Mouse (Mus musculus) kidney, postnatal 0 days (tissue): ENCODE results near the gene Vps37d. TPM values are rescaled to one million over a fixed set of nuclear protein-coding genes. Genes with fewer than 3 reads are reported as not detected.

Source experiments
- ATAC-seq: fragments of 200-750 bp; cut with Nextera tagmentation; replicated peaks from 2 replicates; pipeline ENCODE4 v1.8.0; 2017; ENCODE audit warnings: low read depth, moderate number of reproducible peaks, moderate TSS enrichment, moderate library complexity; ENCODE audit not compliant: low FRiP score
- DNase-seq: peaks from one replicate; pipeline ENCODE4 v3.0.0-alpha.2; 2016; ENCODE audit warnings: low spot score
- H3K27ac ChIP-seq: fragments of 300-500 bp; sonication (generic); 2 replicates; pipeline ENCODE4 v1.5.1; 2014; ENCODE audit warnings: mild to moderate bottlenecking
- H3K27me3 ChIP-seq: fragments of 300-500 bp; sonication (generic); 2 replicates; pipeline ENCODE4 v1.6.1; 2014; ENCODE audit warnings: low read length, mixed read lengths; ENCODE audit not compliant: insufficient read depth
- H3K36me3 ChIP-seq: fragments of 300-500 bp; sonication (generic); 2 replicates; pipeline ENCODE4 v1.6.1; 2014; ENCODE audit warnings: low read length, mixed read lengths; ENCODE audit not compliant: insufficient read depth
- H3K4me1 ChIP-seq: fragments of 300-500 bp; sonication (generic); replicated peaks from 2 replicates; pipeline ENCODE4 v1.6.1; 2014; ENCODE audit warnings: antibody characterized with exemption, low read length, mixed read lengths; ENCODE audit not compliant: insufficient read depth
- H3K4me2 ChIP-seq: fragments of 300-500 bp; sonication (generic); 2 replicates; pipeline ENCODE4 v1.6.1; 2014; ENCODE audit warnings: mild to moderate bottlenecking, low read length, moderate library complexity, mixed read lengths
- H3K4me3 ChIP-seq: fragments of 300-500 bp; sonication (generic); replicated peaks from 2 replicates; pipeline ENCODE4 v1.5.1; 2014; ENCODE audit warnings: low read depth, low read length
- H3K9ac ChIP-seq: fragments of 300-500 bp; sonication (generic); 2 replicates; pipeline ENCODE4 v1.6.1; 2014; ENCODE audit warnings: low read depth, low read length
- H3K9me3 ChIP-seq: fragments of 300-500 bp; sonication (generic); replicated peaks from 2 replicates; pipeline ENCODE4 v1.6.1; 2016; ENCODE audit warnings: low read length, inconsistent platforms, mixed read lengths
- CTCF ChIP-seq: IDR thresholded peaks from 2 replicates; pipeline ENCODE4 v1.5.1; 2016; ENCODE audit warnings: antibody characterized with exemption, low read depth, mild to moderate bottlenecking, moderate library complexity
- WGBS: fragments of 180-500 bp; shearing (Covaris S2); extraction: QIAGEN DNeasy Blood & Tissue Kit; methylation state at CpG from one replicate; pipeline ENCODE4 v1.1.7; 2014; 5-methylcytosine and 5-hydroxymethylcytosine counted together
- polyA plus RNA-seq: library from polyadenylated mRNA; unstranded; fragments of >200 nt; fragmentation: Nextera tagmentation; extraction: Ambion mirVana; gene quantifications from 2 replicates; pipeline ENCODE4 v1.2.1, GENCODE M21; 2015

Gene Vps37d
- polyA plus RNA-seq, 1 experiment from 2014 or later = 12.5 TPM

- 90% methylated on average over 12 of the region's 12 CpGs for WGBS
- no peak for ATAC-seq
- Histone ChIP-seq H3K27me3 (0 out of 2 replicates have a peak, but pooled peaks cover 5% of the 10 kb centered on the region), H3K9ac (no peak overlapping the region), H3K27ac (no peak overlapping the region), H3K36me3 (no peaks in the 10 kb centered on the region), H3K9me3 (no peaks in the 10 kb centered on the region), H3K4me1 (no peaks in the 10 kb centered on the region), H3K4me2 (no peak overlapping the region), H3K4me3 (no peak overlapping the region)
- no peak for DNase-seq
- TF ChIP-seq CTCF = no peak
Observed at GRCm38 (mm10) chr5:135113782-135114181, 35.7 kb upstream of the Vps37d start.

DNA sequence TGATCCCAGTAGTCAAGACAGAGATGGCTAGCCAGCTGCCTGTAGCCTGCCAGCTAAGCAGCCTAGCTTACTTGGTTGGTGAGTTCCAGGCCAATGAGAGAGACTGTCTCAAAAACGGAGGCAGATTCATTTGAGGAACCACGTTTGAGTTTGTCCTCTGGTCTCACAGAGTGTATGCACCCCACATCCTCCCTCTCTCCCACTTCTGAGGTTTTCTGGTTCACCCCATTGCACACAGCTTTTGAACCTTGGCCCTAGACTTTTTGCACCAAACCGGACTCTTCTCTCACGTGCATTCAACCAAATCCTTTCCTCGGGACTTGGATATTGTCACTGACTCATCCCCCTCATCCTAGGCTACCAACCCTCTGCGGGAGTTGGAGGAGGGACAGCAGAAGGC, 31.9 kb upstream of the Vps37d start:
- Histone ChIP-seq H3K4me3 (no peak overlapping the region), H3K27me3 (0 out of 2 replicates have a peak, but pooled peaks cover 6% of the 10 kb centered on the region), H3K27ac (no peak overlapping the region; the same call in 1 of the 2 replicates), H3K9me3 (no peaks in the 10 kb centered on the region), H3K4me2 (no peak overlapping the region), H3K9ac (no peak overlapping the region), H3K4me1 (peaks cover 9% of the 10 kb centered on the region), H3K36me3 (no peaks in the 10 kb centered on the region)
- TF ChIP-seq CTCF = no peak
- WGBS = 39% methylated on average over 6 of the region's 6 CpGs
- ATAC-seq = no peak
- DNase-seq = peak; percentile 25

GRCm38 (mm10) chr5:135109426-135109825, 31.4 kb upstream of the Vps37d start:
- TF ChIP-seq CTCF = no peak
- 89% methylated on average over 3 of the region's 3 CpGs for WGBS
- Histone ChIP-seq H3K4me1 (peaks cover 9% of the 10 kb centered on the region), H3K36me3 (no peaks in the 10 kb centered on the region), H3K9ac (no peak overlapping the region), H3K9me3 (no peaks in the 10 kb centered on the region), H3K4me2 (no peak overlapping the region), H3K27me3 (0 out of 2 replicates have a peak, but pooled peaks cover 6% of the 10 kb centered on the region), H3K27ac (no peak overlapping the region), H3K4me3 (no peak overlapping the region)
- ATAC-seq (no peak), DNase-seq (no peak)

GRCm38 (mm10) chr5:135109017-135109416, 31.0 kb upstream of the Vps37d start:
- Histone ChIP-seq H3K36me3 (no peaks in the 10 kb centered on the region), H3K9me3 (no peaks in the 10 kb centered on the region), H3K4me2 (no peak overlapping the region), H3K9ac (no peak overlapping the region), H3K27ac (no peak overlapping the region), H3K4me1 (peaks cover 9% of the 10 kb centered on the region), H3K27me3 (0 out of 2 replicates have a peak, but pooled peaks cover 6% of the 10 kb centered on the region), H3K4me3 (no peak overlapping the region)
- ATAC-seq = no peak
- DNase-seq = no peak
- 42% methylated on average over 6 of the region's 6 CpGs for WGBS
- TF ChIP-seq CTCF = no peak

DNA sequence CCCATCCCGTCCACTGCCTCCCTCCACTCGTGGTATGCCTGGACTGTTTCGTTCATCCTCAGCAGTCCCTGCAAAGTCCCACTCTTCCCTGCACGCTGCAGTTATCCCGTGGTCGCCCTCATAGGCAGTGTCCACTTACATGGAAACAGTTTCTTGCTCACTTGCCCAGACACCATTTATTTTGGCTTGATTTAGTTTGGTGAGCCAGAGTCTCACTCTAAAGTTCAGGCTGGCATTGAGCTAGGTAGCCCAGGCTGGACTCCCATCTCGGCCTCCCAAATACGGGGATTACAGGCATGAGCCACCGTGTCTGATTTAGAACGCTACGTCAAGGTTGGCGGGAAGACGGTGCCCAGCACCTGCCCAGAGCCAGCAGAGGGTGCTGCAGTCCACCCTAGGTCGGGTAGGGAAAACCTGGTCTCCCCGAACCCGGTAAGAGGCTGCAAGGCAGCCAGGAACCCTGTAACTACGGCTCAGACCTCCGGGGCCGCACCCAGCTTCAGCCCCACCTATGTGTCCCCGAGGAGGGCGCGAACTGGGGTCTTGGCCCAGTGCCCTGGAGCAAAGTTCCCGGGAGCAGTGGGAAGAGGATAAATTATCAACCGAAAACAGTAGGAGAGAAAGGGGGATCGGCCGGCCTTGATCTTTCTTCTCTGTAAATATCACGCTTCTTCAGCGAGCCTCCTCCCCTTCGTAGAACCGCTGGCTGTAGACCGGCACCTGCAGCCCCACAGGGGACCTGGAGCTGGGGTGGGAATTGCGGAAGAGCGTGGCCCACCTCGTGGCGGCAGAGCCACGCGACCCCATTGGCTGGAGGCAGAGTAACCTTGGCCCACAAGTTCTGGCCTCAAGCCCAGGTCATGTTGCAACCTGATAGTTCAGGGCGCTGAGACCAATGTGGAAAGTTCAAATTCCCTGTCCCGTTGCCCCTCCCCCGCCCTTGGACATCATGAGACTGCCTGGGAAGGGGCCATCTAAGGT, 29.7 kb upstream of the Vps37d start:
- TF ChIP-seq CTCF = peak; percentile 73
- WGBS = 5% methylated on average over 40 of the region's 40 CpGs
- ATAC-seq (peak; percentile 59), DNase-seq (peak; percentile 73)
- peaks cover 9% of the 10 kb centered on the region for H3K4me1 ChIP-seq
- no peak overlapping the region for H3K27ac ChIP-seq
- no peaks in the 10 kb centered on the region for H3K9me3 ChIP-seq
- H3K36me3 ChIP-seq = no peaks in the 10 kb centered on the region
- H3K4me3 ChIP-seq = peak overlapping the region; percentile 55
- H3K9ac ChIP-seq = peak overlapping the region; percentile 61
- H3K27me3 ChIP-seq = 0 out of 2 replicates have a peak, but pooled peaks cover 6% of the 10 kb centered on the region
- peak overlapping the region; percentile 94 for H3K4me2 ChIP-seq

DNA sequence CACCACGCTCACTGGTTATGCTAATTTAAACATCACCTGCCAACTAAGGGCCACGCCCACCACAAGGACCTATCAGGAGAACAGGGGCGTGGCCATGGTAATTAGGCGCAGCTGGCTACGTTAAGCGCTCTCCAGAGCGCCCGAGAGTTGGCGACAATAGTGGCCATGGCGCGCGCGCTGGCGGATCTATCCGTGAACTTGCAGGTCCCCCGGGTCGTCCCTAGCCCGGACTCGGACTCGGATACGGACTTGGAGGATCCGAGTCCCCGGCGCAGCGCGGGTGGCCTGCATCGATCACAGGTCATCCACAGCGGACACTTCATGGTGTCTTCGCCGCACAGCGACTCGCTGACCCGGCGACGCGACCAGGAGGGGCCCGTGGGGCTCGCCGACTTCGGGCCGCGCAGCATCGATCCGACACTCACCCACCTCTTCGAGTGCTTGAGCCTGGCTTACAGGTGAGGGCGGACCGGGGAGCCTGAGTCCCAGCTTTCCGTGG, 28.7 kb upstream of the Vps37d start:
- Histone ChIP-seq H3K4me2 (peak overlapping the region; percentile 94), H3K27ac (no peak overlapping the region), H3K27me3 (0 out of 2 replicates have a peak, but pooled peaks cover 6% of the 10 kb centered on the region), H3K9me3 (no peaks in the 10 kb centered on the region), H3K4me1 (peaks cover 9% of the 10 kb centered on the region), H3K36me3 (no peaks in the 10 kb centered on the region), H3K4me3 (peak overlapping the region; percentile 55), H3K9ac (peak overlapping the region; percentile 61)
- DNase-seq (peak; percentile 96), ATAC-seq (peak; percentile 73)
- under 1% methylated on average over 48 of the region's 48 CpGs for WGBS
- no peak for TF ChIP-seq CTCF
